Mouse (Mus musculus): ENCODE data around the gene Cdc37l1. TPM values are rescaled to one million over a fixed set of nuclear protein-coding genes. Genes with fewer than 3 reads are reported as not detected.

Gene Cdc37l1
- total RNA-seq, 4 experiments from 2014 or later, result 46.0 to 71.5 (median 58.1) TPM

GRCm38 (mm10) chr19:29047334-29048170 lies 57.4 kb downstream of the Cdc37l1 start, which contains the start of gene Ak3:
Gene Ak3 (minus strand): TSS chr19:29047961.
- peak; percentile 79 for DNase-seq

DNA sequence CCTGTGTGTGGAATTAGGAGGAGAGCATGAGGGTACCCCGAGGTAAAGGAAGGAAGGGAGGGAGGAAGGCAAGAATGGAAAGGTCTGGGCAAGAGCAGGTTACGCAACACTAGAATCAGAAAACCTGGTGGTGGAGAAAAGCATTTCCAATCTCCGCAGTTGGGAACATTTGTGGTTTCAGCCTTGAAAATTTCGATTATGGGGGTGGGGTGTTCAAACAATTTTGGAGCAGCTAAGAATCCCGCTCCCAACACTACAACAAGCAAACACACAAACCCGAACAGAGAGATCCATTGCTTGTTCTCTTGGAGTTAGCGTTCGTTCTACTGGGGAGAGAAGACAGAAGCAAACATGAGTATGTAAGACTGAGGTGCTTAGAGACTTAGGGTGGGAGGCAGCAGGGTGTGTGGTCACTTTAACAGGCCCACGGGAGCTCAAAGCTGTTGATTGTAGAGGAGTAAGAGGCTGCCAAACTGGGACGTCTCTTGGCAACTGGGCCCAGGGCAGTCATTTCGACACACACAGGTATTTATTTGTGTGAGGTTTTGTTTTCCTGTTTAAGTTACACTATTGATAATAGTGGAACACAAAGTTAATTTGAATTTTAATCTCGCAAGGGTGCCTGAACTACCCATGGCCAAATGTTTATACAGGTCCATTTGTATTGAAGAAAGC lies 59.4 kb downstream of the Cdc37l1 start:
- no peak for DNase-seq

DNA sequence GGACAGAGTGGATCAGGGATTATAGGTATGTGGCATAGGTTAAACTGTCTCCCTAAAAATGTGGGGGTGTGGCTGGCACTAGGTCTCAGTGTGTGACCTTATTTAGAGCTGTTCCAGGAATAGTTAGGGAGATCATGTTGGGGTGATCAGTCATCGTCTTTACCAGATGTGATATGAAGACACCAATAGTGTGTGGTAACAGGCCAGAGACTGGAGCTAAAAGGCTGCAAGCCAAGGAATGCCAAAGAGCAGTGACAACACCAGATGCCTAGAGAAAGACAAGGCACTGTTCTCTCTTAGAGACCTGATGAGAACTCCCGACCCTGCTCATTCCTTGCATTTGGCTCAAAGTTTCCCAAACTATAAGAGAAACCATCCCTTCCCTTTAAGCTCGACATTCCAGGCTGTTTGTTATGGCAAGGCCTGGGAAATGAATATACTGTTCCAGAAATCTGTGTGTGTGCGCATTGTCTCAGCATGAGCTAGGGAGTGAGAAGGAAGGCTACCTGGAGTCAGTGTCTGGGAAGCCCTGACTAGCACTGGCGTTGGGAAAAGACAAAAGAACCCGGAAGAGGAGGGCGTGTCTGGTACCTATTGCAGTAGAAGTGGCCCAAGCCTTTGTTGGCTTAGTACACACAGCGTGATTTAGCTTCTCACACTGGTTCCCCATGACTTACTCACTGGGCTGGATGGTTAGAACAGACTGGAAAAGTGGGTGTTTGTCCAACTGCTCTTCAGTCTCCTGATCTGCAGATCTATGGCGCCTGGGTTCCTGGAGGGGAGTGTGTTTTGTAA lies 60.2 kb downstream of the Cdc37l1 start:
- no peak for DNase-seq

DNA sequence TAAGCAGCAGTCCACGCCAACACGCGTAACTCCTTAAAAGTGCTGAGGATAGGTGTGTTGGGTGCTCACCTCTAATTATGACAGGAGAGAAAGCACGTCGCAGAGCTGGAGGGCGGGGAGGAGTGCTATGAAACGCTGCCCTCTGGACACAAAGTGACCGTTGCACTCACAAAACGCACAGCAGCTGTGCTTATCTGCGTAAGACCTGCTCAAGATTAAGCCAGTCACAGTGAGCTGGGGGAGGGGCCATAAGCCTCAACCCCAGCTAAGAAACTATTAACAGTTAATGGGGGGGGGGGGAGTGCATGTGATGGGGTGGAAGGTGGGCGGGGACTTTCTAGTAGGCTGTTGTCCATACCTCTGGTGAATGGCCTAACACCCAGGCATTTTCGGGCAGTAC lies 62.6 kb downstream of the Cdc37l1 start:
- DNase-seq, result no peak

GRCm38 (mm10) chr19:29054594-29054993 lies 64.4 kb downstream of the Cdc37l1 start:
- DNase-seq, result no peak

DNA sequence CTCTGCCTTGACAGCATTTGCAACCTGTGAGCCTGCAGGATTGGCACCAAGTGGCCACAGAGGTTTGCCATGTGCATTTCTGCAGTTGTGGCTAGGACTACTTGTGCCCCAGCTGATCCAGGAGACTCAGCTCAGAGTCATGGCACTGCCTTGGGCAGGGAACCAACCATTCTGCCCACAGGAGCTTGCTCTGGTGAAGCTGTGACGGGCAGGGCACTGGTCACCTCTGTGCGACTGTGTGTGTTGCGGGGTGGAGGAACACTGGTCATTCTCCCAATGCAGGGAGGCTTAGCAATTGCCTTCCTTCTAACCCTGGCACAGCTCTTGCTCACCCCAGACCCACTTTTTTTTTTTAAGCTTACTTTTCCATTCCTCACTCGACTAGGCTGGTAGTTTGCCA lies 65.3 kb downstream of the Cdc37l1 start:
- no peak for DNase-seq

DNA sequence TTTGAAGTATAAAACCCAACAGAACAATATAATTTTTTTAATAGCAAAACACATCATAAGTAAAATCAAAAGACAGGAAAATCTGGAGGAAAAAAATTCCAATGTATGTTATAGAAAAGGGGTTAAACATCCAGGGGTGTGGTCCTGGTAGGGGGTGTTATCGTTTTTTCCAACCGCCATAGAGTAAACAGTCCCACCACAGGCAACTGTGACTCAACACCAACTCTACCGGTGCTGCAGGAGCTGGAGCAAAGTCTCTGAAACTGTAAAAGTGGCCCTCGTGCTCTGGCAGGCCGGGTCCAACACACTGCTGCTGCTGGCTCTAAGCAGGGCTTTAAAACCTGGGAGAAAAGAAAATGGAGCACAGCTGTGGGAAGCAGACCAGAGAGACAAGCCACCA lies 68.6 kb downstream of the Cdc37l1 start:
- DNase-seq, result no peak

DNA sequence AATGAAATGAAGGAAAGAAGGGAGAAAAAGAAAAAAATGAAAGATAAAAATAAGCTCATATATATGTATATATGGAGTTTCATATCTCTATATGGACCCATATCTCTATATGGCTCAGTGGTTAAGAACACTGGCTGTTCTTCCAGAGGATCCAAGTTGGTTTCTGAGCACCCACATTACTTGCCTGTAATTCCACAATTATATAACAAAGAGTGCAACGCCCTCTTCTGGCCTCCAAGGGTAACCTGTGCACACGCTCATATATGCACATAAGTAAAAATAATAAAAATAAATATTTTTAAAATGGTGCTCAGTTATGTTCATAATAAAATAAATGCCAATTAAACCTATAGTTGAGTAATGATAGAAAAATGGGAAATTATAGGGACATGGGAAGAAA lies 69.5 kb downstream of the Cdc37l1 start:
- no peak for DNase-seq

GRCm38 (mm10) chr19:29060299-29060698 lies 70.1 kb downstream of the Cdc37l1 start:
- DNase-seq, result no peak

GRCm38 (mm10) chr19:29063009-29063408 lies 72.9 kb downstream of the Cdc37l1 start:
- no peak for DNase-seq

GRCm38 (mm10) chr19:29063577-29064363 lies 73.6 kb downstream of the Cdc37l1 start:
- peak; percentile 87 for DNase-seq

- DNase-seq, result peak; percentile 42
Measured at GRCm38 (mm10) chr19:29064451-29065102, 74.4 kb downstream of the Cdc37l1 start.

DNA sequence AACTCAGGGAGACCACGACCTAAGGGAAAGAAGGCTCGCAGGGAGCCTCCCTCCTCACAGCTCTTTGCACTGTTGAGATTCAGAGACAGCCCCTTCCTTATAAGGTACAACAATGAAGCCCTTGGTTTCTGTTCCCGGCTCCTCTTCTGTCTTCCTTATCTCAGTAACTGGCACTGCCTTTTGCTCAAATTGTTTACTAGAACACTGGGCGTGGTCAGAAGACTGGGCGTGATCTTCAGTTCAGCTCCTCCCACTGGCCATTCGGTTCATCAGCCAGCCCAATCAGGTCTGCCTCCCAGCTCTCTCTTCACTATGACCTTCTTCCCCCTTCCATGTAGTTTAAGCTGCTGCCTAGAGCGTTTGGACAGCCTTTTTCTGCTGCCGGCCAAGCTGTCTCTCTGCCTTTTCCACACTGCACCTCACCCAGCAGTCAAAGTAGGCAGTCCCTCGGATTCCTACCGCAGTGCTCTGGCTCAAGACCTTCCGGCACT lies 76.9 kb downstream of the Cdc37l1 start:
- peak; percentile 84 for DNase-seq

- DNase-seq, result no peak
Measured at GRCm38 (mm10) chr19:29069195-29069594, 79.0 kb downstream of the Cdc37l1 start.

GRCm38 (mm10) chr19:29074802-29075201 lies 84.7 kb downstream of the Cdc37l1 start:
- no peak for DNase-seq

Other genes with a start within 250 kb of the Cdc37l1 start
- gene Slc1a1, start 155.3 kb upstream of the Cdc37l1 start, total RNA-seq (2022), result 1 to 10 TPM; 1.4 to 2.4 (median 1.9) TPM
- 10 to 100 TPM; 24.8 to 52.8 (median 40.2) TPM for gene Plpp6, start 26.4 kb upstream of the Cdc37l1 start, total RNA-seq (2022)
- gene 4430402I18Rik, start 22.6 kb upstream of the Cdc37l1 start, total RNA-seq (2022), result 1 to 10 TPM; 2.8 to 6.1 (median 5.0) TPM
- gene Ak3, start 57.6 kb downstream of the Cdc37l1 start, total RNA-seq (2022), result 100 to 1,000 TPM; 109 to 240 (median 158) TPM
- gene Rcl1, start 111.0 kb downstream of the Cdc37l1 start, total RNA-seq (2022), result 10 to 100 TPM; 23.7 to 36.2 (median 30.0) TPM

Data from adrenal gland, adult 8-10 months (tissue).